Mouse (Mus musculus) induced T-regulatory cell, adult 2 months (primary cell): ENCODE measurements around the gene Zfyve28.
A peak's percentile ranks its signal among the peaks of the same experiment; 100 is the strongest.

Source experiments
- DNase-seq: peaks from one replicate; pipeline ENCODE4 v3.0.0-alpha.2; 2012; ENCODE audit warnings: low read depth

Gene Zfyve28

GRCm38 (mm10) chr5:34177091-34177490, 111.2 kb downstream of the Zfyve28 start:
- DNase-seq, result no peak

- no peak for DNase-seq
Measured at GRCm38 (mm10) chr5:34176691-34177090, 111.6 kb downstream of the Zfyve28 start.

GRCm38 (mm10) chr5:34175403-34175694, 112.9 kb downstream of the Zfyve28 start:
- DNase-seq, result no peak

GRCm38 (mm10) chr5:34174550-34175402, 113.5 kb downstream of the Zfyve28 start:
- DNase-seq, result no peak

- DNase-seq, result no peak
Measured at GRCm38 (mm10) chr5:34174021-34174420, 114.2 kb downstream of the Zfyve28 start.

GRCm38 (mm10) chr5:34170726-34171125, 117.5 kb downstream of the Zfyve28 start:
- no peak for DNase-seq

GRCm38 (mm10) chr5:34169954-34170353, 118.3 kb downstream of the Zfyve28 start:
- DNase-seq, result no peak

GRCm38 (mm10) chr5:34168950-34169891, 119.0 kb downstream of the Zfyve28 start, which contains the start of the genes Poln and Haus3:
TSS of gene Poln (minus strand) at chr5:34169448.
TSS of gene Haus3 (minus strand) at chr5:34169527.
- DNase-seq, result peak; percentile 99

GRCm38 (mm10) chr5:34167857-34168256, 120.4 kb downstream of the Zfyve28 start:
- no peak for DNase-seq

GRCm38 (mm10) chr5:34165793-34166192, 122.5 kb downstream of the Zfyve28 start:
- peak; percentile 23 for DNase-seq

GRCm38 (mm10) chr5:34148476-34148875, 139.8 kb downstream of the Zfyve28 start:
- DNase-seq, result no peak

- DNase-seq, result no peak
Measured at GRCm38 (mm10) chr5:34147554-34147953, 140.7 kb downstream of the Zfyve28 start.
